Mouse (Mus musculus) ES-Bruce4 (cell line): ENCODE measurements at regions not wholly inside any gene's neighbourhood (a gene's known extent, or its start where the extent isn't known, plus 50 kb on each side); places are given as distances from the start of the nearest gene placed in this dataset.
"Not testable (repeated sequence)": the region's sequence is repeated elsewhere in the genome, so short reads cannot be mapped to it uniquely, and the experiment has no call there.

ENCODE experiments used
- H3K27ac ChIP-seq: 2 replicates; pipeline ENCODE4 v1.5.1; 2012; ENCODE audit warnings: low read length, inconsistent platforms; ENCODE audit not compliant: insufficient read depth
- H3K27me3 ChIP-seq: 2 replicates; pipeline ENCODE4 v1.6.1; 2012; ENCODE audit warnings: mild to moderate bottlenecking, low read length, inconsistent platforms; ENCODE audit not compliant: control insufficient read depth, poor library complexity, insufficient read depth, severe bottlenecking
- H3K36me3 ChIP-seq: 2 replicates; pipeline ENCODE4 v1.6.1; 2012; ENCODE audit warnings: inconsistent platforms, mild to moderate bottlenecking, low read length, moderate library complexity; ENCODE audit not compliant: control insufficient read depth, poor library complexity, insufficient read depth, severe bottlenecking
- H3K4me1 ChIP-seq: one replicate; pipeline ENCODE4 v1.8.1; 2011; ENCODE audit warnings: low read length; ENCODE audit not compliant: control insufficient read depth, insufficient read depth
- H3K4me3 ChIP-seq: 2 replicates; pipeline ENCODE4 v1.5.1; 2011; ENCODE audit warnings: low read depth, mild to moderate bottlenecking, low read length
- H3K9ac ChIP-seq: 2 replicates; pipeline ENCODE4 v1.6.1; 2012; ENCODE audit warnings: low read depth, mild to moderate bottlenecking, inconsistent platforms; ENCODE audit not compliant: poor library complexity, severe bottlenecking
- H3K9me3 ChIP-seq: replicated peaks from 2 replicates; pipeline ENCODE4 v1.6.1; 2012; ENCODE audit warnings: mild to moderate bottlenecking, low read length, inconsistent platforms; ENCODE audit not compliant: control insufficient read depth, poor library complexity, insufficient read depth, severe bottlenecking
- CTCF ChIP-seq: IDR thresholded peaks from one replicate; pipeline ENCODE4 v1.8.1; 2011; ENCODE audit warnings: low read depth, low read length
- EP300 ChIP-seq: IDR thresholded peaks from 2 replicates; pipeline ENCODE4 v1.6.1; 2011; ENCODE audit warnings: low read depth, low read length; ENCODE audit not compliant: insufficient read depth
- POLR2A ChIP-seq: IDR thresholded peaks from one replicate; pipeline ENCODE4 v1.8.1; 2011; ENCODE audit warnings: low read length; ENCODE audit not compliant: insufficient read depth

- no peaks in the 10 kb centered on the region for H3K27me3 ChIP-seq
- H3K36me3 ChIP-seq = no peaks in the 10 kb centered on the region
- H3K9me3 ChIP-seq = no peaks in the 10 kb centered on the region
- no peak overlapping the region for H3K4me3 ChIP-seq
- H3K9ac ChIP-seq = no peak overlapping the region
- H3K27ac ChIP-seq = no peak overlapping the region
- TF ChIP-seq CTCF (no peak), POLR2A (no peak), EP300 (no peak)
- no peaks in the 10 kb centered on the region for H3K4me1 ChIP-seq
These were observed 1752.1 kb upstream of the Cntnap5a start for GRCm38 (mm10) chr1:113932492-113932891.

- Histone ChIP-seq H3K4me1 (no peaks in the 10 kb centered on the region), H3K9ac (no peak overlapping the region), H3K36me3 (peaks cover 3% of the 10 kb centered on the region), H3K27me3 (no peaks in the 10 kb centered on the region), H3K4me3 (no peak overlapping the region), H3K9me3 (peaks cover 5% of the 10 kb centered on the region), H3K27ac (peak overlapping the region; percentile 93)
- TF ChIP-seq POLR2A (no peak), CTCF (no peak), EP300 (peak; percentile 89)
These were observed 1726.4 kb upstream of the Cntnap5a start for GRCm38 (mm10) chr1:113958016-113958751.

GRCm38 (mm10) chr1:113959267-113959666, 1725.3 kb upstream of the Cntnap5a start:
- H3K27me3 ChIP-seq, H3K9ac ChIP-seq, H3K4me3 ChIP-seq: not testable (repeated sequence)

GRCm38 (mm10) chr1:113963931-113964330, 1720.6 kb upstream of the Cntnap5a start:
- not testable (repeated sequence) for H3K4me1 ChIP-seq, H3K27me3 ChIP-seq, H3K9me3 ChIP-seq, H3K36me3 ChIP-seq
- TF ChIP-seq EP300 = peak; percentile 85
- H3K27ac ChIP-seq = peak overlapping the region; percentile 98
- H3K9ac ChIP-seq = peak overlapping the region; percentile 92
- peak overlapping the region; percentile 64 for H3K4me3 ChIP-seq

More at GRCm38 (mm10) chr1:113959267-113959666, 1725.3 kb upstream of the Cntnap5a start:
- TF ChIP-seq EP300 = peak; percentile 94
- H3K4me1 ChIP-seq, H3K9me3 ChIP-seq, H3K36me3 ChIP-seq: not testable (repeated sequence)
- H3K27ac ChIP-seq = peak overlapping the region; percentile 76

GRCm38 (mm10) chr1:113964431-113964830, 1720.1 kb upstream of the Cntnap5a start:
- Histone ChIP-seq H3K27me3 (no peaks in the 10 kb centered on the region), H3K36me3 (no peaks in the 10 kb centered on the region), H3K4me1 (peaks cover 3% of the 10 kb centered on the region), H3K27ac (peak overlapping the region; percentile 98), H3K9me3 (peaks cover 2% of the 10 kb centered on the region; the same call in 1 of the 2 replicates), H3K4me3 (no peak overlapping the region), H3K9ac (no peak overlapping the region)
- TF ChIP-seq CTCF (no peak), POLR2A (no peak), EP300 (no peak)

GRCm38 (mm10) chr1:113970617-113971016, 1713.9 kb upstream of the Cntnap5a start:
- no peak overlapping the region for H3K4me3 ChIP-seq
- H3K9ac ChIP-seq = no peak overlapping the region
- H3K36me3 ChIP-seq = no peaks in the 10 kb centered on the region
- H3K27ac ChIP-seq = no peak overlapping the region
- no peaks in the 10 kb centered on the region for H3K27me3 ChIP-seq
- TF ChIP-seq POLR2A = no peak
- TF ChIP-seq CTCF = no peak
- TF ChIP-seq EP300 = no peak
- H3K9me3 ChIP-seq = no peaks in the 10 kb centered on the region
- H3K4me1 ChIP-seq = no peaks in the 10 kb centered on the region
